15 mouse cellular contexts compared by ENCODE assay signal in genomic region chr1:162009086-162009485, GRCm38 (mm10). TPM values are rescaled to one million over a fixed set of nuclear protein-coding genes. Genes with fewer than 3 reads are reported as not detected.
DNase-seq lines count a peak whose midpoint lies in the region; ATAC-seq lines count a peak whose summit lies in the region.
"Had no signal": no experiment of that assay in that cellular context is flagged by ENCODE, and none has a peak within 500 bp of the region (broad histone marks: within the 10 kb centered on the region; RNA-seq: fewer than 3 reads in every experiment).

No protein-coding gene starts in this region.

- H3K27me3 ChIP-seq in heart, embryonic 14.5 days (ENCODE audit: control insufficient read depth, insufficient read depth, low read length), result no peaks in the 10 kb centered on the region
- no peaks in the 10 kb centered on the region for H3K27me3 ChIP-seq in lung, embryonic 16.5 days (ENCODE audit: control insufficient read depth, insufficient read depth, low read depth, low read length)
- no peaks in the 10 kb centered on the region for H3K27me3 ChIP-seq in intestine, embryonic 15.5 days (replicated peaks)
- no peaks in the 10 kb centered on the region for H3K27me3 ChIP-seq in stomach, embryonic 16.5 days (ENCODE audit: control insufficient read depth, insufficient read depth, low read length)
- H3K27me3 ChIP-seq: CH12.LX; midbrain, embryonic 12.5 days had no signal

- 49% methylated on average over 8 of the region's 8 CpGs for WGBS in heart, embryonic 14.5 days
- WGBS in lung, embryonic 16.5 days, result 43% methylated on average over 8 of the region's 8 CpGs
- WGBS in intestine, embryonic 15.5 days, result 75% methylated on average over 8 of the region's 8 CpGs
- WGBS in stomach, embryonic 16.5 days, result 60% methylated on average over 8 of the region's 8 CpGs

- no peaks in the 10 kb centered on the region for H3K36me3 ChIP-seq in heart, embryonic 14.5 days (ENCODE audit: control insufficient read depth, insufficient read depth, low read length)
- no peaks in the 10 kb centered on the region for H3K36me3 ChIP-seq in lung, embryonic 16.5 days (ENCODE audit: control insufficient read depth, insufficient read depth, low read length)
- H3K36me3 ChIP-seq in intestine, embryonic 15.5 days, result no peaks in the 10 kb centered on the region
- H3K36me3 ChIP-seq in stomach, embryonic 16.5 days (ENCODE audit: control insufficient read depth, insufficient read depth, low read length), result no peaks in the 10 kb centered on the region
- H3K36me3 ChIP-seq: midbrain, embryonic 12.5 days had no signal

- no peak for ATAC-seq in heart, embryonic 14.5 days (ENCODE audit: insufficient number of reproducible peaks, insufficient read depth, low FRiP score, low read depth)
- no peak for ATAC-seq in lung, embryonic 16.5 days (ENCODE audit: low read depth)
- ATAC-seq in intestine, embryonic 15.5 days, result no peak
- no peak for ATAC-seq in stomach, embryonic 16.5 days (ENCODE audit: insufficient read depth, low FRiP score)
- ATAC-seq: liver, postnatal 0 days had no signal

- no peak overlapping the region for H3K4me2 ChIP-seq in heart, embryonic 14.5 days (ENCODE audit: low read length)
- H3K4me2 ChIP-seq in lung, embryonic 16.5 days (ENCODE audit: low read depth, low read length), result no peak overlapping the region
- H3K4me2 ChIP-seq in intestine, embryonic 15.5 days (replicated peaks), result no peak overlapping the region
- peak overlapping the region; percentile 13; the same call in 1 of the 2 replicates for H3K4me2 ChIP-seq in stomach, embryonic 16.5 days (ENCODE audit: low read depth, low read length)
- H3K4me2 ChIP-seq: midbrain, embryonic 12.5 days had no signal

- H3K4me3 ChIP-seq in heart, embryonic 14.5 days (ENCODE audit: control insufficient read depth in 1 of 2, insufficient read depth in 1 of 2, low read depth in 1 of 2, low read length in 2 of 2), result no peak overlapping the region
- H3K4me3 ChIP-seq in lung, embryonic 16.5 days (ENCODE audit: low read length), result no peak overlapping the region
- no peak overlapping the region for H3K4me3 ChIP-seq in intestine, embryonic 15.5 days (replicated peaks)
- no peak overlapping the region for H3K4me3 ChIP-seq in stomach, embryonic 16.5 days (replicated peaks; ENCODE audit: low read length)
- H3K4me3 ChIP-seq: left cerebral cortex, adult 2 months; midbrain, embryonic 12.5 days had no signal

- H3K27ac ChIP-seq in heart, embryonic 14.5 days (replicated peaks in 1 of 2; ENCODE audit: control insufficient read depth in 1 of 2, insufficient read depth in 1 of 2, low read depth in 2 of 2, low read length in 2 of 2), result peak overlapping the region; percentile 45 to 57; a peak in 3 of 4 replicates
- H3K27ac ChIP-seq in lung, embryonic 16.5 days (ENCODE audit: low read length), result peak overlapping the region; percentile 68
- peak overlapping the region; percentile 56 for H3K27ac ChIP-seq in intestine, embryonic 15.5 days
- peak overlapping the region; percentile 81 for H3K27ac ChIP-seq in stomach, embryonic 16.5 days (ENCODE audit: low read length)
- H3K27ac ChIP-seq: left cerebral cortex, adult 2 months; midbrain, embryonic 12.5 days had no signal

- H3K9ac ChIP-seq in heart, embryonic 14.5 days (ENCODE audit: low read length), result no peak overlapping the region
- peak overlapping the region; percentile 42; the same call in 1 of the 2 replicates for H3K9ac ChIP-seq in lung, embryonic 16.5 days (ENCODE audit: low read length)
- no peak overlapping the region for H3K9ac ChIP-seq in intestine, embryonic 15.5 days
- H3K9ac ChIP-seq in stomach, embryonic 16.5 days (ENCODE audit: low read length), result peak overlapping the region; percentile 24; the same call in 1 of the 2 replicates
- H3K9ac ChIP-seq: liver, postnatal 0 days; midbrain, embryonic 12.5 days had no signal

- peaks cover 33 to 39% of the 10 kb centered on the region in 2 experiments for H3K4me1 ChIP-seq in heart, embryonic 14.5 days (ENCODE audit: control insufficient read depth in 2 of 2, insufficient read depth in 2 of 2, low read length in 2 of 2)
- H3K4me1 ChIP-seq in lung, embryonic 16.5 days (replicated peaks; ENCODE audit: control insufficient read depth, insufficient read depth, low read length), result peaks cover 32% of the 10 kb centered on the region
- peaks cover 16% of the 10 kb centered on the region; the same call in 1 of the 2 replicates for H3K4me1 ChIP-seq in intestine, embryonic 15.5 days (replicated peaks)
- H3K4me1 ChIP-seq in stomach, embryonic 16.5 days (ENCODE audit: control insufficient read depth, insufficient read depth, low read length), result peaks cover 18% of the 10 kb centered on the region

- no peaks in the 10 kb centered on the region for H3K9me3 ChIP-seq in heart, embryonic 14.5 days (ENCODE audit: control insufficient read depth, low read length)
- H3K9me3 ChIP-seq in lung, embryonic 16.5 days (ENCODE audit: control insufficient read depth, low read length), result no peaks in the 10 kb centered on the region
- no peaks in the 10 kb centered on the region for H3K9me3 ChIP-seq in intestine, embryonic 15.5 days
- H3K9me3 ChIP-seq in stomach, embryonic 16.5 days (replicated peaks; ENCODE audit: control insufficient read depth, low read length), result no peaks in the 10 kb centered on the region
- H3K9me3 ChIP-seq: midbrain, embryonic 12.5 days had no signal

- DNase-seq in heart, adult 18-20 months, result no peak
- DNase-seq in lung, postnatal 14 days, result no peak
- no peak for DNase-seq in thymus, postnatal 36 days
- DNase-seq: adrenal gland, postnatal 14 days; liver, postnatal 0 days; thymus, postnatal 14 days had no signal

RNA-seq across cellular contexts. Expression of gene 4930558K02Rik, which starts 29.6 kb away (rescaled TPM):
- polyA plus RNA-seq in heart, embryonic 14.5 days (2014; fragmentation: Nextera tagmentation; extraction: Ambion mirVana), result not detected in 2 replicates
- not detected for total RNA-seq in heart, adult 18-20 months (2021)
- polyA plus RNA-seq in lung, embryonic 16.5 days (2015; fragmentation: Nextera tagmentation; extraction: Ambion mirVana), result not detected in 2 replicates
- polyA plus RNA-seq in intestine, embryonic 15.5 days (2015; fragmentation: Nextera tagmentation; extraction: Ambion mirVana), result not detected in 2 replicates
- polyA plus RNA-seq in stomach, embryonic 16.5 days (2015; fragmentation: Nextera tagmentation; extraction: Ambion mirVana), result not detected in 2 replicates
- total RNA-seq: adrenal gland, postnatal 14 days; CH12.LX; left cerebral cortex, adult 2 months had no signal
- polyA plus RNA-seq: gonadal fat pad, adult 2 months; liver, postnatal 0 days; midbrain, embryonic 12.5 days; small intestine, adult 2 months had no signal

RNA-seq across cellular contexts. Expression of gene Pigc, which starts 40.1 kb away (rescaled TPM):
- 24.8 and 33.1 TPM in 2 replicates for polyA plus RNA-seq in heart, embryonic 14.5 days (2014; fragmentation: Nextera tagmentation; extraction: Ambion mirVana)
- total RNA-seq in heart, adult 18-20 months (2021), result 10 to 100 TPM in 1 of 2 experiments, 1 to 10 TPM in 1; 8.9 to 11.6 TPM
- 35.7 and 38.0 TPM in 2 replicates for polyA plus RNA-seq in lung, embryonic 16.5 days (2015; fragmentation: Nextera tagmentation; extraction: Ambion mirVana)
- polyA plus RNA-seq in intestine, embryonic 15.5 days (2015; fragmentation: Nextera tagmentation; extraction: Ambion mirVana), result 32.8 and 34.5 TPM in 2 replicates
- 36.3 and 39.7 TPM in 2 replicates for polyA plus RNA-seq in stomach, embryonic 16.5 days (2015; fragmentation: Nextera tagmentation; extraction: Ambion mirVana)

Comparison
In these comparisons a context has a peak if more than half of its experiments do, and no peak if none do; other contexts are left out.
1. H3K9ac ChIP-seq: peak in lung, embryonic 16.5 days (single experiment) and stomach, embryonic 16.5 days (single experiment); none in heart, embryonic 14.5 days (single experiment) and intestine, embryonic 15.5 days (single experiment).
2. Peak in every context shown above with its lines, with median percentiles within 50 percentile points of each other: H3K27ac ChIP-seq.